Mouse (Mus musculus): ENCODE results near the gene Slc38a2. TPM values are rescaled to one million over a fixed set of nuclear protein-coding genes. Genes with fewer than 3 reads are reported as not detected.

Slc38a2 gene
- polyA plus RNA-seq, 1 experiment, result 5.6 TPM

DNA sequence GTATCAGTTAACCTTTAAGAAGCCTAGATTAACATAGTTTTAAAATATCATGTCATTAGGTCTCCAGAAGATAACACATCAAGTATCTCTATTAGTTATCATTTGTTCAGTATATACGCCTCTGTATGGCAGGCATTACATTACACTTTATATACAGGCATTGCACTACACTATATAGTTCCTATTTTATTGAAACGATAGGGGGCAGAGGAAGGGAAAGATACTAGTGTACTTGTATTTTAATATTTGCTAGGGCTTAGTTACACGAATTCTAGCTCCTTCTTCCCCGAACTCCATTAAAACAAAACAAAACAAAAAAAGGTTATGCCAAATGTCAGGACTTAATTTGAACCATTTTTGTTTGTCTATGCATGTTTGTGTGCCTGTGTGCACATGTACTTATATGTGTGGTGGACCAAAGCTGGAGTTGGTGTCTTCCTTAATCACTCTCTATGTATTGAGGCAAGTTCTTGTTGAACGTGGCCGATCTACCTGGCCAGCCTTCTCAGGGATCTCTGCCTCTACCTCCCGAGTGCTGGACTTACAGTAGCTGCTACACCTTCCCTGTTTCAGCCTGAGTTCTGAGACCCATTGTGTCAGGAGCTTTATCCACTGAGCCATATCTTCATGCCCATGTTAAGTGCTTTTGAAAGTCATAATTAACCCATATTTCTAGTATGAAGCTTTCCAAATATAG, 41.5 kb upstream of the Slc38a2 start:
- TF ChIP-seq FLI1 (IDR thresholded peaks at IDR 0.05; ENCODE audit: low read length), result no peak
- H3K4me1 ChIP-seq, result peaks cover 28% of the 10 kb centered on the region
- H3K36me3 ChIP-seq (replicated peaks; ENCODE audit: low read length), result no peaks in the 10 kb centered on the region

DNA sequence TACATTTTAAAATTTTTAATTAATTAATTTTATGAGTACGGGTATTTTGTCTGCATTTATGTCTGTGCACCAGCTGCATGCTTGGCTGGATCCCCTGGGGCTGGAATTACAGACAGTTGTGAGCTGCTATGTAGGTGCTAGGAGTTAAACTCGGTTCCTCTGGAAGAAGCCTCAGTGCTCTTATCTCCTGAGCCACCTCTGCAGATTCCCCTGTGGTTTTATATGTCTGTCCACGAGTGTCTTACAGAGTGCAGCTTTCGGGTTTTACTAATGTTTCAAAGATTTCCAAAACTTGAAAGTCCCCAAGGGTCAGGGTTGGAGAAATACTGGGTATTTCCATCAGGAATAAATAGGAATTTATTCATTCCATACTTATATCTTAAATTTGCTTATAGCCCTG, 40.6 kb upstream of the Slc38a2 start:
- Histone ChIP-seq H3K4me1 (peaks cover 32% of the 10 kb centered on the region), H3K27me3 (replicated peaks) (peaks cover 2% of the 10 kb centered on the region), H3K9me3 (peaks cover 5% of the 10 kb centered on the region), H3K4me3 (replicated peaks) (no peak overlapping the region), H3K36me3 (replicated peaks; ENCODE audit: low read length) (no peaks in the 10 kb centered on the region)
- TF ChIP-seq FLI1 (IDR thresholded peaks at IDR 0.05; ENCODE audit: low read length), result no peak
- no peak for TF ChIP-seq GATA1 (IDR thresholded peaks at IDR 0.05; ENCODE audit: borderline replicate concordance, low read length)

More for the DNA sequence above, 41.5 kb upstream of the Slc38a2 start:
- Histone ChIP-seq H3K9me3 (peaks cover 5% of the 10 kb centered on the region), H3K27me3 (replicated peaks) (peaks cover 2% of the 10 kb centered on the region), H3K4me3 (replicated peaks) (no peak overlapping the region)

GRCm38 (mm10) chr15:96736663-96737385, 37.3 kb upstream of the Slc38a2 start:
- TF ChIP-seq FLI1 (IDR thresholded peaks at IDR 0.05; ENCODE audit: low read length) (no peak), GATA1 (IDR thresholded peaks at IDR 0.05; ENCODE audit: borderline replicate concordance, low read length) (no peak)
- peaks cover 11% of the 10 kb centered on the region for H3K27me3 ChIP-seq (replicated peaks)
- no peak overlapping the region for H3K4me3 ChIP-seq (replicated peaks)
- H3K9me3 ChIP-seq, result no peaks in the 10 kb centered on the region
- peaks cover 31% of the 10 kb centered on the region for H3K4me1 ChIP-seq
- H3K36me3 ChIP-seq (replicated peaks; ENCODE audit: low read length), result no peaks in the 10 kb centered on the region

GRCm38 (mm10) chr15:96735562-96736160, 36.1 kb upstream of the Slc38a2 start:
- Histone ChIP-seq H3K27me3 (replicated peaks) (peaks cover 15% of the 10 kb centered on the region), H3K36me3 (replicated peaks; ENCODE audit: low read length) (no peaks in the 10 kb centered on the region), H3K9me3 (no peaks in the 10 kb centered on the region), H3K4me1 (peaks cover 35% of the 10 kb centered on the region), H3K4me3 (replicated peaks) (no peak overlapping the region)
- TF ChIP-seq FLI1 (IDR thresholded peaks at IDR 0.05; ENCODE audit: low read length), result no peak

GRCm38 (mm10) chr15:96734423-96734822, 34.9 kb upstream of the Slc38a2 start:
- Histone ChIP-seq H3K27me3 (replicated peaks) (peaks cover 18% of the 10 kb centered on the region), H3K9me3 (no peaks in the 10 kb centered on the region), H3K4me1 (peaks cover 36% of the 10 kb centered on the region), H3K4me3 (replicated peaks) (no peak overlapping the region), H3K36me3 (replicated peaks; ENCODE audit: low read length) (no peaks in the 10 kb centered on the region)
- TF ChIP-seq FLI1 (IDR thresholded peaks at IDR 0.05; ENCODE audit: low read length) (no peak), GATA1 (IDR thresholded peaks at IDR 0.05; ENCODE audit: borderline replicate concordance, low read length) (no peak)

DNA sequence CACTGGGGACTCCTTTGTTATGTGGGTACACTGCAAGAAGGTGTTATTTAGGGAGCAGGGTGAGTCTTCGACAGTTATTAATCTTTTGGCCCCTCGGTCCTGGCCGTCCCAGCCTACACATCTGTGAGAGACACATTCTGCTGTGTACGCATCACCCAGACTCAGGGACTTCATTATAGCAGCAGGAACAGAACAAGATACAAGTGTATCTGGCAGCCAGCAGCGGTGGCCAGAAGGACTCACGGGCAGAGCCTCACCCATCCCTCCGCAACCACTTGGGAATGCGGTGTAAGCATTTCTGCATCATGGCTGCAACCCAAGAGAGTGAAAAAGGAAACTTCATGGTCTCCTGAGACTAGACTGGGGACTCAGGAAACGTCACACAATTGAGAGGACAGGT, 30.9 kb upstream of the Slc38a2 start:
- Histone ChIP-seq H3K4me1 (peaks cover 43% of the 10 kb centered on the region), H3K27me3 (replicated peaks) (peaks cover 16% of the 10 kb centered on the region), H3K36me3 (replicated peaks; ENCODE audit: low read length) (no peaks in the 10 kb centered on the region), H3K4me3 (replicated peaks) (no peak overlapping the region), H3K9me3 (no peaks in the 10 kb centered on the region)
- TF ChIP-seq FLI1 (IDR thresholded peaks at IDR 0.05; ENCODE audit: low read length), result no peak

DNA sequence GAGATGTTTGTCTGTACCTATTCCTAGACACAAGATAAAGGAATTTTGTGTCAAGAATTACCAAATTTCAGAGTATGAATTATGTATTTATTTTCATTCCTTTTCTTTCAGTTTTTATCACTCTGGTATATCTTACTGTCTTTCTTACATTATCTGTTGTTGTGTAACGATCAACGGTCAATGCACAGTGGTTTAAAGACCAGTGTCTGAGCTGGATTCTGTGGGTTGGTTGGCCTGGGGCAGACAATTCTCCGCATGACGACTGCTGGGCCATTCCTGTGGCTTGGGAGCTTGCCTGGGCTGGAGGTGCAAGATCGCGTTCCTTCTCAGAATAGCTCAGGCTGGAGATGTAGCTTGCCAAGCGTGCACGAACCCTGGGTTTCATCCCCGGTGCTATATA, 30.3 kb upstream of the Slc38a2 start:
- H3K36me3 ChIP-seq (replicated peaks; ENCODE audit: low read length), result no peaks in the 10 kb centered on the region
- peaks cover 43% of the 10 kb centered on the region for H3K4me1 ChIP-seq
- H3K9me3 ChIP-seq, result no peaks in the 10 kb centered on the region
- TF ChIP-seq FLI1 (IDR thresholded peaks at IDR 0.05; ENCODE audit: low read length), result no peak
- TF ChIP-seq GATA1 (IDR thresholded peaks at IDR 0.05; ENCODE audit: borderline replicate concordance, low read length), result no peak
- H3K4me3 ChIP-seq (replicated peaks), result no peak overlapping the region
- peaks cover 16% of the 10 kb centered on the region for H3K27me3 ChIP-seq (replicated peaks)

DNA sequence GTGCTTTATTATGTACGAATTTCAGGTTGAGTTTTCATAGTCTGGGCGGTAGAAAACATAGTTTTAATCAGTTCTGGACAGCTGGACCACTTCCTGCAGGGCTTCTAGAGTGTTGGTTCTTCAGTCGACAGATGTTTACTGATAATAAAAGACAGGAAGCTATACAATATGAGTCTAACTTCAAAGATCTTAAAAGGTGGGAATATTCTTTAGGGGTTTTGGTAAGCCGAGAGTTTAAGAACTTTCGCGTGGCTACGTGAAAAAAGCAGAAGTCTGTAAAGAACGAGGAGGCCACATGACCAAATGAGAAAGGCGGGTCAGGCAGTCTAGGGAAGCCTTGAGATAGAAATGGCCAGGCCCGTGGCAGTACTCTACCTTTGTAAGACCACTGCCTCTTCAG, 29.5 kb upstream of the Slc38a2 start:
- H3K9me3 ChIP-seq, result no peaks in the 10 kb centered on the region
- TF ChIP-seq GATA1 (IDR thresholded peaks at IDR 0.05; ENCODE audit: borderline replicate concordance, low read length) (no peak; the same call in 2 of the 3 replicates), FLI1 (IDR thresholded peaks at IDR 0.05; ENCODE audit: low read length) (no peak)
- H3K4me3 ChIP-seq (replicated peaks), result peak overlapping the region; percentile 76
- peaks cover 16% of the 10 kb centered on the region for H3K27me3 ChIP-seq (replicated peaks)
- peaks cover 35% of the 10 kb centered on the region for H3K4me1 ChIP-seq
- H3K36me3 ChIP-seq (replicated peaks; ENCODE audit: low read length), result no peaks in the 10 kb centered on the region

- Histone ChIP-seq H3K27me3 (replicated peaks) (peaks cover 13% of the 10 kb centered on the region), H3K36me3 (replicated peaks; ENCODE audit: low read length) (no peaks in the 10 kb centered on the region), H3K9me3 (no peaks in the 10 kb centered on the region), H3K4me1 (peaks cover 31% of the 10 kb centered on the region), H3K4me3 (replicated peaks) (peak overlapping the region; percentile 76)
- TF ChIP-seq FLI1 (IDR thresholded peaks at IDR 0.05; ENCODE audit: low read length), result no peak
- no peak for TF ChIP-seq GATA1 (IDR thresholded peaks at IDR 0.05; ENCODE audit: borderline replicate concordance, low read length)
Measured at GRCm38 (mm10) chr15:96728346-96728745, 28.8 kb upstream of the Slc38a2 start.

- Histone ChIP-seq H3K36me3 (replicated peaks; ENCODE audit: low read length) (no peaks in the 10 kb centered on the region), H3K9me3 (no peaks in the 10 kb centered on the region), H3K27me3 (replicated peaks) (no peaks in the 10 kb centered on the region), H3K4me1 (peaks cover 32% of the 10 kb centered on the region), H3K4me3 (replicated peaks) (no peak overlapping the region)
- no peak for TF ChIP-seq GATA1 (IDR thresholded peaks at IDR 0.05; ENCODE audit: borderline replicate concordance, low read length)
- no peak for TF ChIP-seq FLI1 (IDR thresholded peaks at IDR 0.05; ENCODE audit: low read length)
Measured at GRCm38 (mm10) chr15:96724506-96724905, 25.0 kb upstream of the Slc38a2 start.
